Mouse (Mus musculus): ENCODE measurements at regions not wholly inside any gene's neighbourhood (a gene's known extent, or its start where the extent isn't known, plus 50 kb on each side); places are given as distances from the start of the nearest gene placed in this dataset.
"Not testable (repeated sequence)": the region's sequence is repeated elsewhere in the genome, so short reads cannot be mapped to it uniquely, and the experiment has no call there.

DNA sequence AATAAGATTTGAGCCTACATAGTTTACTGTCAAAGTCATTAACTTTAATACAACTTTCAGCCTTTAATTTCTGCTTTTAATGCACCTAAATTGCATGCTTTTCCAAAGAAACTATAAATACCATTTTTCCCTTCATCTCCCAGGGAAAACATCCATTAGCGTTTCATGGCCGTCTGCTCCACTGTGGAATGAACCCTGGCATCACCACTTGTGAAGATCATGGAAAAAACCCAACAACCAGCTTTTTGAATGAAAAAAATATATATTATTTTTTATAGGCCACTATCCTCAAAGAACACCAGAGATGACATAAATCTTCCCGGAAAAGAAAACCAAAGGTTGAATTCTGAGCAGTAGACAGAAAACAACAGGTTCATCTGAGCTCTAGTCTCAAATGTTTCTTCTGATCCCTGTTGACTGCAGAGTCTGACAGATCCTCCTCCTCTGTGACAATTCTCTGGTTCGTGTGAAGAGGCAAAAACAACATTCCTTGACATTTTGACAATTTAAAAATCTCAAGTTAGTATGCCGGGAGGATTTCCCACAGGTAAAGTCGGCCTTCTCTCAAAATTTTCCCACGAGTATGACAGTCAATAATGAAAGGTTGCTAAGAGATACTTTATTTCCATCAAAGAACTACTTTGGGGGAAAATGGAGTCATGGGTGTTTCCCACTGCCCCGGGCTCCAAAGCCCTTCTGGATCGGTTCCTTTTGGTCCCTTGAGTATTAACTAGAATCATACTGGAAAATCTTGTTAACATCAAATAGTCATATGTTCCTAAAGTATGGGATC lies 119.7 kb upstream of the Cpm start:
- no peak for ATAC-seq (ENCODE audit: extremely low read depth, insufficient number of reproducible peaks, low FRiP score, poor library complexity, severe bottlenecking)

- ATAC-seq (ENCODE audit: extremely low read depth, insufficient number of reproducible peaks, low FRiP score, poor library complexity, severe bottlenecking) = no peak
Measured at GRCm38 (mm10) chr10:117506252-117506992, 122.9 kb upstream of the Cpm start.

DNA sequence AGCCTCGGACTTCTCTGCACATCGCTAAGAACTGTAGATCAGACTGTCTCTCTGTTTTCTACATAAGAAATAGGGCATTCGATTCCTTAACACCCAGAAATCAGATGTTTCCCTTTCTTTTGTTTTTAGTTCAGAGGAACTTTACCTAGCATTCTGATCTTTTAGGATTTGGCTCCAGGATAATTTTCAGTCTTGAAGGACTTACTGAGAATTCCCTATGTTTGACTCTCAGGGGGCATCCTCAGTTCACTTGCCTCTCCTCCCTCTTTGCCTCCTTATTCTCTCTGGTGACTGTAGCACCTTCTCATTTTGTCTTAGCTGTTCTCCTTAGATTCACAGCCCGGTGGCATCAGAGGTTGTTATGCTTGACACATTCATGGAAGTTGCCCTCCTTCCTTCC lies 123.8 kb upstream of the Cpm start:
- ATAC-seq (ENCODE audit: extremely low read depth, insufficient number of reproducible peaks, low FRiP score, poor library complexity, severe bottlenecking) = no peak

DNA sequence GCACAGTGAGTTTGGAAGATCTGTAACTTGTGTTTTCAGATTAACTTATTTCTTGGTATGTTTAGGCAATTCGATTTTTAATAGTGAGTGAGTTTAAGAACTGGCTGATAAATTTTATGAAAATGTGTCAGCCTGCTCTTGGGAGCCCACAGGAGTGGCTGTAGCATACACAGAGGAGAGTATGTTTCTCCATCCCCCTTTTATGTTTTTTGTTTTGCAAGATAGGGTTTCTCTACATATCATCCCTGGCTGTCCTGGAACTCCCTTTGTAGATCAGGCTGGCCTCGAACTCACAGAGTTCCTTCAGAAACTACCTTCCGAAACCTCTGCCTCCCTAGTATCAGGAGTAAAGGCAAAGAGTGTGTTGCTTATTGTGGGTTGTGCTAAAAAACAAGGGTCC lies 124.2 kb upstream of the Cpm start:
- ATAC-seq (ENCODE audit: extremely low read depth, insufficient number of reproducible peaks, low FRiP score, poor library complexity, severe bottlenecking) = no peak

GRCm38 (mm10) chr10:117504267-117504902 lies 124.6 kb upstream of the Cpsf6 start:
- no peak for ATAC-seq (ENCODE audit: extremely low read depth, insufficient number of reproducible peaks, low FRiP score, poor library complexity, severe bottlenecking)

GRCm38 (mm10) chr10:117503222-117504184 lies 123.7 kb upstream of the Cpsf6 start:
- ATAC-seq (ENCODE audit: extremely low read depth, insufficient number of reproducible peaks, low FRiP score, poor library complexity, severe bottlenecking) = no peak

DNA sequence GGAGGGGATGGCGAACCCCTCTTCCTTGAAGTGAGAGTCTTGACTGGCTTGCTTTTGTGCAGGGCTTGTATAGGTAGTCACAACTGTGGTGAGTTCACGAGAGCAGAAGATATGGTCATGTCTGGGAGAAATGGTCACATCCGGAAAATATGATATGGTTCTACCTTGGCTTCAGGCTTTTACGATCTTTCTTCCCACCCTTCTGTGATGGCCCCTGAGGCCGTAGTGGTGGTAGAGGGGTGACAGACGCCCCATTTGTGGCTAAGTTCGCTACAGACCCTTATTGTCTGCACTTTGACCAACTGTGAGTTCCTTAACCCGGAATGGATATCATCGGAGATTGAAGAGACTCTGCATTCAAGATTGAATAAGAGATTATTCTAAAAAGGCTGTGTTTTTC lies 122.9 kb upstream of the Cpsf6 start:
- ATAC-seq (ENCODE audit: extremely low read depth, insufficient number of reproducible peaks, low FRiP score, poor library complexity, severe bottlenecking) = no peak

DNA sequence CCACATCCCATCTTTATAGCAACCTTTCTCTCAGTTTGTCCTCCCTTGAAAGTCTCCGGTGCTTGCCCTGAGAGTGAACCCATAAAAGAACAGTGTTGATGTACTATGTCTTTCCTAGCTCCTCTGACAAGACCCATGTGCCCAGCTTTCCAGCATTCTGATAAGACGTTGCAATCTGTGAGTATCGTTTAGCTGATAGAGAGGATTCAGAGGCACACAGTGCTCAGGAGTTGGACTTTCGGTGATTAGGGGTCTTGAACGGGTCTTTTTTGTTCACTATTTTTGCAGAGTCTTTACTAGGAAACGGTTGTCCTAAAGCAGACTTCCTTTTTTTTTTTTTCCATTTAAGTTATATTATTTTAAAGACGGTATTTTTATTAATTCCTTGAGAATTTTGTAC lies 122.3 kb upstream of the Cpsf6 start:
- no peak for ATAC-seq (ENCODE audit: extremely low read depth, insufficient number of reproducible peaks, low FRiP score, poor library complexity, severe bottlenecking)

GRCm38 (mm10) chr10:117501426-117501825 lies 121.6 kb upstream of the Cpsf6 start:
- no peak for ATAC-seq (ENCODE audit: extremely low read depth, insufficient number of reproducible peaks, low FRiP score, poor library complexity, severe bottlenecking)

DNA sequence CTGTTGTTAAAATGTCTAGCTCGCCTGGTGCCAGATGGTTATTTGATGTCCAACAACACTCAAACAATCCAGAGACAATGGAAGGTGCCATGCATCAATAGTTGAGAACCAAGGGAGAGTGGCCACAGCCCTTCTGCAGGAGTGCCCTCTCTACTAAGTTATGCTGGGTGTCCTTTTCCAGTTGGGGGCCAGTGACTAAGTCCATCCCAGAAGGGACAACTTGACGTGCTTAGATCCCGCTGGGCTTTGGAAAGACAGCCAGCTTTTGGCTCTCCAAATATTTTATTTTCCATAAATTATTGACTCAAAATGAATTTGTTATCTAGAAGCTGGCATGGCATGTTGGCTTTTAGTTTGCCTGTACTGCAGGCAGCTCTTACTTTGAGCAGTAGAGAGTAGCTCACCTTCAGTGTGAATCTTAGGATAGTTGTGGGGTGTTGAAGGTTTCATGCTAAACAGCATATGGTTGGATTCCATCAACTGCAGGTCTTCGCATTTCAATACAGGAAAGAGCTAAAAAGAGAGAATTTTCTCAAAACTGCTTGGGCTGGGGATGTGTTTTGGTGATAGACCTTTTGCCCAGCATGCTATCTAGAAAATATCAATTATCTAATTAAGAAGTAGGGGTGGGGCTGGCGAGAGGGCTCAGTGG lies 120.8 kb upstream of the Cpsf6 start:
- no peak for ATAC-seq (ENCODE audit: extremely low read depth, insufficient number of reproducible peaks, low FRiP score, poor library complexity, severe bottlenecking)

- ATAC-seq (ENCODE audit: extremely low read depth, insufficient number of reproducible peaks, low FRiP score, poor library complexity, severe bottlenecking) = no peak
Measured at GRCm38 (mm10) chr10:117499864-117500453, 120.1 kb upstream of the Cpsf6 start.

GRCm38 (mm10) chr10:117499177-117499863 lies 119.5 kb upstream of the Cpsf6 start:
- no peak for ATAC-seq (ENCODE audit: extremely low read depth, insufficient number of reproducible peaks, low FRiP score, poor library complexity, severe bottlenecking)

GRCm38 (mm10) chr10:117498497-117498896 lies 118.7 kb upstream of the Cpsf6 start:
- ATAC-seq (ENCODE audit: extremely low read depth, insufficient number of reproducible peaks, low FRiP score, poor library complexity, severe bottlenecking) = no peak

GRCm38 (mm10) chr10:117497565-117498256 lies 117.9 kb upstream of the Cpsf6 start:
- ATAC-seq (ENCODE audit: extremely low read depth, insufficient number of reproducible peaks, low FRiP score, poor library complexity, severe bottlenecking) = no peak

- ATAC-seq (ENCODE audit: extremely low read depth, insufficient number of reproducible peaks, low FRiP score, poor library complexity, severe bottlenecking) = not testable (repeated sequence)
Measured at GRCm38 (mm10) chr10:117497082-117497481, 117.3 kb upstream of the Cpsf6 start.

- no peak for ATAC-seq (ENCODE audit: extremely low read depth, insufficient number of reproducible peaks, low FRiP score, poor library complexity, severe bottlenecking)
Measured at GRCm38 (mm10) chr10:117496064-117497011, 116.5 kb upstream of the Cpsf6 start.
